Mouse (Mus musculus) E14TG2a.4 (cell line): Measurements from ENCODE around the gene Rtn4r.

Experiments
- H3K27me3 ChIP-seq: 2 replicates; pipeline ENCODE4 v1.6.1; 2014; ENCODE audit warnings: low read length, control low read depth; ENCODE audit not compliant: insufficient read depth
- H3K36me3 ChIP-seq: 2 replicates; pipeline ENCODE4 v1.6.1; 2014; ENCODE audit warnings: low read length, control low read depth; ENCODE audit not compliant: insufficient read depth
- H3K4me1 ChIP-seq: replicated peaks from 2 replicates; pipeline ENCODE4 v1.6.1; 2014; ENCODE audit warnings: low read depth, low read length, control low read depth
- H3K4me3 ChIP-seq: replicated peaks from 2 replicates; pipeline ENCODE4 v1.5.1; 2014; ENCODE audit warnings: mild to moderate bottlenecking, low read length
- H3K9me3 ChIP-seq: 2 replicates; pipeline ENCODE4 v1.6.1; 2014; ENCODE audit warnings: low read length, control low read depth
- CTCF ChIP-seq: conservative IDR thresholded peaks from 2 replicates; pipeline ENCODE4 v1.5.1; 2014; ENCODE audit warnings: low read length
- NANOG ChIP-seq: IDR thresholded peaks from 2 replicates; pipeline ENCODE4 v1.6.1; 2014; ENCODE audit warnings: borderline replicate concordance, low read length, mixed read lengths
- POU5F1 ChIP-seq: IDR thresholded peaks from 2 replicates; pipeline ENCODE4 v1.6.1; 2014; ENCODE audit warnings: low read length, borderline replicate concordance

The Rtn4r gene

DNA sequence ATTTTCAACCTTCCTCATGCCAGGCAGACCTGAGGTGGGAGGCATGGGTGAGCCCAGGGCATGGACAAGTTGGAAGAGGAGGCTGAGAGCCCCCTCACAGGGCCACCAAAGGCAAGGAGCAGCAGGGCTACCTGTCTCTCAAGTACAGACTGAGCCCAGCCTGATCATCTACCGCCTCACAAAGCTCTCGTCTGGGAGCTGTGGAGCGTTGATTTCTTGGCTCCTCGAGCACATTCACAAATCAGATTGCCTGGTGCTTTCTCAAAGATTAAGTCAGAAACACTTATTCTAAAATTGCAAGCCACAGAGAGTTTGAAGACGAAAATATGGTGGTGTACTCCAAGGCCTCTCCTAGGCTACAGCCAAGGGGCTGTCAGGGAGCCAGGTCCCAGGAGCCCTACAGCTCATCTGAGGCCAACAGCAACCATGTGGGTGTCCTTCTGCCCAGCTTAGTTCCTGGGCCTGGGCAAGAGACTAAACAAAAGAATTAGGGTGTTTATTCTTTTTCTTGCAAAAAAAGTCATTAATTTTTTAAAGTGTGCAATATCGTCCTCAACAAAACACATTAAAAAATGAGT, 39.3 kb downstream of the Rtn4r start:
- H3K9me3 ChIP-seq: no peaks in the 10 kb centered on the region
- no peaks in the 10 kb centered on the region for H3K36me3 ChIP-seq
- H3K27me3 ChIP-seq: peaks cover 30% of the 10 kb centered on the region
- H3K4me3 ChIP-seq: no peak overlapping the region
- no peak for TF ChIP-seq NANOG
- no peak for TF ChIP-seq POU5F1
- TF ChIP-seq CTCF: no peak
- H3K4me1 ChIP-seq: no peaks in the 10 kb centered on the region

DNA sequence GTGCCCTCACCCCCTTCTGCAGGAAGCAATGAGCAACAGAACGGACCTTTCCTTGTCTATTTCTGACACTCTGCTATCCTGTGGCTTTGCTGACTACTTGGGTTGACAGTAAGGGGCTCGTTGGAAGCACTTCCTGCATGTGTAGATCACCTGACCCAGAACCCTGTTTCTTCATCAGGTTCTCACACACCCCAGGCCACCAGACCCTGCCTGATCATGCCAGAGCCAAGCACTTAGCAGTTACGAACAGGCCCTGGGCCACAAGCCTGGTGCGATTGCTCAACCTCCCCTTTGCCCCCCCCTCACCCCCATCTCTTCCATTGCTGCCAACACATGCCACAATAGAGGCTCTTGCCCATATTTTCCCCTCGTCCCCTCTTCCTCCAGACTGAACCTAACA, 41.7 kb downstream of the Rtn4r start:
- Histone ChIP-seq H3K9me3 (no peaks in the 10 kb centered on the region), H3K4me3 (no peak overlapping the region), H3K4me1 (peaks cover 8% of the 10 kb centered on the region; the same call in 1 of the 2 replicates), H3K36me3 (no peaks in the 10 kb centered on the region), H3K27me3 (peaks cover 21% of the 10 kb centered on the region; the same call in 1 of the 2 replicates)
- TF ChIP-seq POU5F1 (no peak), NANOG (no peak), CTCF (no peak)

- no peak for TF ChIP-seq CTCF
- no peaks in the 10 kb centered on the region for H3K36me3 ChIP-seq
- H3K27me3 ChIP-seq: peaks cover 17% of the 10 kb centered on the region; the same call in 1 of the 2 replicates
These were observed 42.3 kb downstream of the Rtn4r start for GRCm38 (mm10) chr16:18169776-18170175.

DNA sequence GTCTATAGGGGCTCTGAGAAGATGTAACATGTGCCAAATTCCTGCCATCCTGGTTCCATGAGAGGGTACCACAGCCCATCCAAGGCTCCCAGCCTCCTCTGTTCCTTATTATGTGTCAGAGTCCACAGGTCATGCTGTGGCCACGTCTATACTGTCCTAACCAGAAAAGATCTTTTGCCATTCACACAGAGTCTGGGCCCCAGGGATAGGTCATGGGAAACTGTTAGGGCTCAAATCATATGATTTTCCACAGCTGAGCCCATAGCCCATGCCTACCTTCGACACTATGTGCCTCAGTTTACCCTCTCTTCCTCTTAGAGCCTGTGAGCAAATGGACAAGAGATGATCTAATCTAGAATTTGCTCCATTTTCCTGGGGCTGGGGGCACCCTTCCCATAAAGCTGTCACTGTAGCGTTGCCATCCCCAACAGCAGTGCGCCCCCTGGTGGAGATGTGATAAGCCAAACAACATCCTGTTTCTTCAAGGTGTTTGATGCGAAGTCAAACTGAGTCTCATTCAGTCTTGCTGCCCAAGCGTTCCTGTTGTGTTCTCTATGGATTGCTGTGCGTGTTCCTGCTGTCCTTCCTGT, 44.9 kb downstream of the Rtn4r start:
- peaks cover 8% of the 10 kb centered on the region; the same call in 1 of the 2 replicates for H3K4me1 ChIP-seq
- H3K4me3 ChIP-seq: no peak overlapping the region
- H3K27me3 ChIP-seq: peaks cover 28% of the 10 kb centered on the region
- peak; percentile 86 for TF ChIP-seq CTCF
- no peak for TF ChIP-seq POU5F1
- no peak for TF ChIP-seq NANOG
- no peaks in the 10 kb centered on the region for H3K9me3 ChIP-seq
- H3K36me3 ChIP-seq: no peaks in the 10 kb centered on the region

More at GRCm38 (mm10) chr16:18169776-18170175, 42.3 kb downstream of the Rtn4r start:
- Histone ChIP-seq H3K9me3 (no peaks in the 10 kb centered on the region), H3K4me1 (peaks cover 8% of the 10 kb centered on the region; the same call in 1 of the 2 replicates), H3K4me3 (no peak overlapping the region)

DNA sequence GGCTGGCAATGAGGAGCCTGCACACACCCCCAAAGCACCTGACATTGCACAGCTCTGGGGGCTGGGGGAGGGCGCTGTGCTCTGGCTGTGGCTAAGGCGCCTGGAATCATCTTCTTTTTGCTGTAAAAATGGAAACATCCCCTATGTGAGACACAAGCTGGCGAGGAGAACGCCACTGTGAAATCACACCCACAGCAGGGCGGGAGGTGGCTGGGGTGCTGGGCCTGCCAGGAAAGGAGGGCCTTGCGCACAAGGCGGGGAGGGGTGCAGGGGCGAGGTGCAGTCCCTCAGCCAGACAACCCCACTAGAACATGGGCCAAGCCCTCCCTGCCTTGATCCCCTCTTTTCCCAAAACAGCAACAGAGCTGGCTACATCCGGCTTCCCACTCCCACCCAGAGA, 45.8 kb downstream of the Rtn4r start:
- TF ChIP-seq POU5F1 (no peak), CTCF (no peak), NANOG (no peak)
- H3K36me3 ChIP-seq: no peaks in the 10 kb centered on the region
- H3K4me3 ChIP-seq: 0 out of 2 replicates have a peak overlapping the region, but pooled peaks have one; percentile 13
- peaks cover 36% of the 10 kb centered on the region for H3K27me3 ChIP-seq
- peaks cover 8% of the 10 kb centered on the region; the same call in 1 of the 2 replicates for H3K4me1 ChIP-seq
- H3K9me3 ChIP-seq: no peaks in the 10 kb centered on the region

- H3K36me3 ChIP-seq: no peaks in the 10 kb centered on the region
- H3K27me3 ChIP-seq: peaks cover 41% of the 10 kb centered on the region
- no peak overlapping the region for H3K4me3 ChIP-seq
- H3K4me1 ChIP-seq: peaks cover 8% of the 10 kb centered on the region; the same call in 1 of the 2 replicates
- no peaks in the 10 kb centered on the region for H3K9me3 ChIP-seq
- TF ChIP-seq POU5F1 (no peak), NANOG (no peak), CTCF (no peak)
These were observed 46.3 kb downstream of the Rtn4r start for GRCm38 (mm10) chr16:18173788-18174187.

DNA sequence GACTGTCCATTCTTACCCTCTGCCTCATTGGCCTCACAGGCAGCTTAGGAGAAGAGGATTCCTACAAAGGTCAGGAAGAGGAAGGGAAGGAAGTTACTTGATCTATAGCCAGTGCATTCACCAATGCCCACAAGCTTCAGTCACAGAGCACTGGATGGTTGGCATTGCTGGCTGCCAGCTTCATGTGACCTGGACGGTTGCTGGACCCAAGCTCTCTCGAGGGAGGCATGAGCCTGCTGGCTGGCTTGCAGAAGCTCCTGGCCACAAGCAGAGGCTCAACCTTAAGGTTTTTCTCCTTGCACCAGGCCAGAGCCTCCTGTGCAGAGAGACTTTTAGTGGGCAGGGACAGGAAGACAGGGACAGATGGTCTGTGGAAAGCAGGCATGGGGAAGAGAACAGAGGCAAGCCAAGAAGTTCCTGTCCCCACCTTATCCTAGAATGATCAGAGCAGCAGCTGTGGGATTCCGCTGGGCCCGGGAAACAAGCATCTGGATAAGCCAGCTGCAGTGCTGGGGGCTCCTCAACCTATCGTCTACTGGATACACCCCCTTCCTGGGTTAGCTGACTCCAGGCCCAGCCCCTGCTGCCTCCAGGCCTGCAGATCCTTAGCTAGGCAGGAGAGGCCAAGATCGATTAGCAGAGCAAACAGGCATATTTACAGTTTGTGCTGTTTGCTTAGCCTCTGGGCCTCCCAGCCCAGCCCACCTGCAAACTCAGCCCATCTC, 48.5 kb downstream of the Rtn4r start:
- Histone ChIP-seq H3K27me3 (peaks cover 50% of the 10 kb centered on the region), H3K36me3 (no peaks in the 10 kb centered on the region), H3K4me3 (no peak overlapping the region), H3K4me1 (peaks cover 8% of the 10 kb centered on the region; the same call in 1 of the 2 replicates), H3K9me3 (no peaks in the 10 kb centered on the region)
- TF ChIP-seq POU5F1: no peak
- TF ChIP-seq CTCF: no peak
- no peak for TF ChIP-seq NANOG

GRCm38 (mm10) chr16:18176758-18177157, 49.3 kb downstream of the Rtn4r start:
- Histone ChIP-seq H3K27me3 (peaks cover 52% of the 10 kb centered on the region), H3K4me1 (peaks cover 8% of the 10 kb centered on the region; the same call in 1 of the 2 replicates), H3K36me3 (no peaks in the 10 kb centered on the region), H3K4me3 (no peak overlapping the region), H3K9me3 (no peaks in the 10 kb centered on the region)
- no peak for TF ChIP-seq POU5F1
- TF ChIP-seq NANOG: no peak
- TF ChIP-seq CTCF: no peak
